Mouse (Mus musculus) forebrain, postnatal 0 days (tissue): Measurements from ENCODE around the gene Bnip1. TPM values are rescaled to one million over a fixed set of nuclear protein-coding genes. Genes with fewer than 3 reads are reported as not detected.

ENCODE experiments used
- ATAC-seq: fragments of 200-750 bp; cut with Nextera tagmentation; 2 replicates; pipeline ENCODE4 v1.8.0; 2017; ENCODE audit warnings: mild to moderate bottlenecking, moderate library complexity
- DNase-seq: peaks from one replicate; pipeline ENCODE4 v3.0.0-alpha.2; 2015
- H3K27ac ChIP-seq: fragments of 300-500 bp; sonication (generic); 2 replicates; pipeline ENCODE4 v1.5.1; 2014; ENCODE audit warnings: low read depth, mild to moderate bottlenecking, antibody characterized with exemption, low read length, moderate library complexity, mixed read lengths
- H3K27me3 ChIP-seq: fragments of 300-500 bp; sonication (generic); 2 replicates; pipeline ENCODE4 v1.6.1; 2014; ENCODE audit warnings: mild to moderate bottlenecking, low read length, mixed read lengths; ENCODE audit not compliant: insufficient read depth
- H3K36me3 ChIP-seq: fragments of 300-500 bp; sonication (generic); 2 replicates; pipeline ENCODE4 v1.6.1; 2014; ENCODE audit warnings: mild to moderate bottlenecking, moderate library complexity; ENCODE audit not compliant: insufficient read depth
- H3K4me1 ChIP-seq: fragments of 300-500 bp; sonication (generic); 2 replicates; pipeline ENCODE4 v1.6.1; 2014; ENCODE audit warnings: antibody characterized with exemption; ENCODE audit not compliant: insufficient read depth
- H3K4me2 ChIP-seq: fragments of 300-500 bp; sonication (generic); 2 replicates; pipeline ENCODE4 v1.6.1; 2014; ENCODE audit warnings: low read depth, mild to moderate bottlenecking, moderate library complexity
- H3K4me3 ChIP-seq: fragments of 300-500 bp; sonication (generic); 2 replicates; pipeline ENCODE4 v1.5.1; 2014; ENCODE audit warnings: low read depth, low read length, mixed read lengths
- H3K9ac ChIP-seq: fragments of 300-500 bp; sonication (generic); 2 replicates; pipeline ENCODE4 v1.6.1; 2014; ENCODE audit warnings: mild to moderate bottlenecking
- H3K9me3 ChIP-seq: fragments of 300-500 bp; sonication (generic); 2 replicates; pipeline ENCODE4 v1.6.1; 2016; ENCODE audit warnings: low read length
- CTCF ChIP-seq: sonication (generic); IDR thresholded peaks from 2 replicates; pipeline ENCODE4 v1.5.1; 2016; ENCODE audit warnings: antibody characterized with exemption, control low read depth, low read depth
- WGBS: fragments of 180-500 bp; shearing (Covaris S2); extraction: QIAGEN DNeasy Blood & Tissue Kit; methylation state at CpG from one replicate; pipeline ENCODE4 v1.1.7; 2014; 5-methylcytosine and 5-hydroxymethylcytosine counted together
- polyA plus RNA-seq: library from polyadenylated mRNA; unstranded; fragments of >200 nt; fragmentation: Nextera tagmentation; extraction: Ambion mirVana; gene quantifications from 2 replicates; pipeline ENCODE4 v1.2.1, GENCODE M21; 2015
- total RNA-seq: library from RNA; depleted of rRNA; stranded (reverse); fragments of >200 nt; gene quantifications from 2 replicates; pipeline ENCODE4 v1.2.3, GENCODE M21; 2014

Bnip1 gene
- total and polyA plus RNA-seq, 2 experiments from 2014 or later = 52.0 to 60.0 TPM

DNA sequence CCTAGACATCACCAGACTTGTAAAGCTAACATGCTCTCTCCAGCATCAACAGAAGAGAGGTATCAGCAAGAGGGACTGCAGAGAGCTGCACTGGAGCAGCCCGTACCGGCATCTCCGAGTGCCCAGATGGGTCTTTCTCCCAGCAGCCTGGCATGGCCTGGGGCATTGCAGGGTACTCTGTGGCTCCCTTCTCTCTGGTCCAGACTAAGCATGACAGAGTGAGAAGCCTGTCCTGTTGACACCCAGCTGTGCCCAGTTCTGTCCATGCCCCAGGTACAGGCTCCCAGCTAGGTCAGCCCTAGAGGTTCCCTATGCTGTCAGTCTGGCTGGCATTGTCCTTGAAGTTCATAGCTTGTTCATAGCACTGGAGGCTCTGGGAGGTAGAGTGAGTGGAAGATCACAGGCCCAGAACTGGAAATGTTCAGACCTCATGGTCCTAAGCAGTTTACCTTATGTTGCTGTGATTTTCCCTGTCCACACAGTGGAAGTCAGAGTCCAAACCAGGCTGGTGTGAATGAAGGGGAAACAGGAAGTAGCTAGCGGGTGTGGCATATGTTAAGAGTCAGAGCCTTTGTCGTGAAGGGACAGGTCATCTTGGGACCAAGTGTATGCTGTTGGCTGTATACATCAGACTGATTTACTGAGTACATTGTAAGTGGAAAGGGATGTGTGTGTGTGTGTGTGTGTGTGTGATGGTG lies 12.4 kb downstream of the Bnip1 start:
- H3K27me3 ChIP-seq = no peaks in the 10 kb centered on the region
- TF ChIP-seq CTCF = no peak
- H3K27ac ChIP-seq = no peak overlapping the region
- no peak overlapping the region for H3K4me3 ChIP-seq
- WGBS = 83% methylated on average over 5 of the region's 5 CpGs
- ATAC-seq (no peak), DNase-seq (no peak)
- no peaks in the 10 kb centered on the region for H3K9me3 ChIP-seq
- H3K9ac ChIP-seq = no peak overlapping the region
- H3K4me1 ChIP-seq = no peaks in the 10 kb centered on the region
- H3K36me3 ChIP-seq = peaks cover 47% of the 10 kb centered on the region
- H3K4me2 ChIP-seq = no peak overlapping the region

DNA sequence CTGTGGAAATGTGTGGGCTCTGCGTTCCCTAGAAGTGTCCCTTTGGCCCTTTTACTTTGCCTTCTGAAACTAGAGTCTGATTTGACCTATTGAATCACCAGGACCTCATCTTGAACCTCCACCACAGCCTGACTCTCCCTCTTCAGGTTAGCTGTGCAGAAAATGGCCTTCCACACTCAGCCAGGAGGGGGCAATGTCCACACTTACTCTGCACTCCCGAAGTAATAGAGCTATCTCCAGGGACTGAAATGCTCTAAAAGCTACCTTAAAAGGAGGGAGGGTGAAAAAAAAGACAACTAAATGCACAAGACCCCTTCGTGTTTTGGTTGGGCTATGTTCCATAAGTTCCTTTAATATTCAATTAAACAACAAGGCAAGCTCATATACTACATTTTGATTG lies 13.9 kb downstream of the Bnip1 start:
- Histone ChIP-seq H3K4me3 (no peak overlapping the region), H3K4me2 (no peak overlapping the region), H3K36me3 (peaks cover 34% of the 10 kb centered on the region), H3K27me3 (no peaks in the 10 kb centered on the region), H3K9ac (no peak overlapping the region), H3K27ac (no peak overlapping the region), H3K4me1 (no peaks in the 10 kb centered on the region), H3K9me3 (no peaks in the 10 kb centered on the region)
- peak; percentile 78 for TF ChIP-seq CTCF
- DNase-seq (peak; percentile 58), ATAC-seq (no peak)
- 25% methylated on average over 3 of the region's 3 CpGs for WGBS

DNA sequence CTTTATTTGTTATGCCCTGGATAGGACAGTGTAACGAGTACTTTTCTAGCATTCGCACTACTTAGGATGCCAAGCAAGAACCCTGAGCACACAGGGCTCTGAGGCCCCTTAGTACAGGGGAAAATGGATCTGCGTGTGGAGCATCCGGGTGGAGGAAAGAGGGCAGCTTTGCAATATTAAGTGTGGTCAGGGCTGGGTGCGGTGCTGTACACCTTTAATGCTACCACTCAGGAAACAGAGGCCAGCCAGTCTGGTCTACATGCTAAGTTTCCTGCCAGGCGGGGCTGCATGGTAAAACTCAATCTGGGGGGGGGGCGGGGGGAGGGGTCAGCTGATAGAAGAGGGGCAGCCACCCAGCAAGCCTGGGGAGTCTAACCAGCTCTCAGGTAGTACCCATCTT lies 14.5 kb downstream of the Bnip1 start:
- Histone ChIP-seq H3K4me1 (no peaks in the 10 kb centered on the region), H3K27me3 (no peaks in the 10 kb centered on the region), H3K4me3 (no peak overlapping the region), H3K4me2 (no peak overlapping the region), H3K9me3 (no peaks in the 10 kb centered on the region), H3K36me3 (peaks cover 27% of the 10 kb centered on the region), H3K9ac (no peak overlapping the region), H3K27ac (no peak overlapping the region)
- no peak for TF ChIP-seq CTCF
- WGBS = 79% methylated on average over 7 of the region's 7 CpGs
- DNase-seq = no peak
- ATAC-seq = no peak

DNA sequence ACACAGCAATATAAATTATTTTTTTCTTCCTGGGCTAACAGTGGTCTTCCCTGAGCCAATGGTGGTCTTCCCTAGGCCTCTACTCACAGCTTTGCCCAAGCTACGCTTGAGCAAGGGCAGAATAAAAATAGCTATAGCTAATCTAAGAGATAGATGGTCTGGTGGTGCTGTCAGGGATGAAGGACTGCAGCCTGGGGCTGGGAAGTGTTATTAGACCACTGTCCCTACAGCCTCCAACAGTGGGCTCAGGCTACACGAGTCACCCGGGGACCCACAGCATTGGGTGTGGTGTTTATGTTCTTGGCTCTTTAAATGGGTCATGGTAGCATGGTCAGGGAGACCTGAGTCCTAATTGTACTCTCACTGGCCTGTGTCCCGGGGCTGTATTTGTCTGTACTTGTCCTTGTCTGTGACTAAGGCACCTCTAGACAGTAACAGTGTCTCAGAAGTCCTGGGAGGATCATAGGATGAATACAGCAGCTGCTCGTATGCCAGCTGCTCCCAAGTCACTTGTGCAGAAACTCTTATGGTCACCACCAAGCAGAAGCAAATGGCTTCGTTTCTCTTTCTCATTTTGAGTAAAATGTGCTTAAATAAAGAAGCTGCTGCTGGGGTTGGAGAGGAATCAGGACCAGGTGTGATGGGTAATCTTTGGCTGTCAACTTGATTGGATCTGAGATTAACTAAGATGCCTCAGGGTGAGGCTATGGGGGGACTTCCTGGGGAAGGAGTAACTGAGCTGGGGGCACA lies 16.7 kb downstream of the Bnip1 start:
- no peak overlapping the region for H3K4me2 ChIP-seq
- H3K4me3 ChIP-seq = no peak overlapping the region
- no peak overlapping the region for H3K9ac ChIP-seq
- TF ChIP-seq CTCF = no peak
- H3K36me3 ChIP-seq = peaks cover 6% of the 10 kb centered on the region
- H3K27ac ChIP-seq = no peak overlapping the region
- H3K4me1 ChIP-seq = no peaks in the 10 kb centered on the region
- H3K9me3 ChIP-seq = no peaks in the 10 kb centered on the region
- ATAC-seq (no peak), DNase-seq (no peak)
- no peaks in the 10 kb centered on the region for H3K27me3 ChIP-seq
- 77% methylated on average over 6 of the region's 6 CpGs for WGBS

DNA sequence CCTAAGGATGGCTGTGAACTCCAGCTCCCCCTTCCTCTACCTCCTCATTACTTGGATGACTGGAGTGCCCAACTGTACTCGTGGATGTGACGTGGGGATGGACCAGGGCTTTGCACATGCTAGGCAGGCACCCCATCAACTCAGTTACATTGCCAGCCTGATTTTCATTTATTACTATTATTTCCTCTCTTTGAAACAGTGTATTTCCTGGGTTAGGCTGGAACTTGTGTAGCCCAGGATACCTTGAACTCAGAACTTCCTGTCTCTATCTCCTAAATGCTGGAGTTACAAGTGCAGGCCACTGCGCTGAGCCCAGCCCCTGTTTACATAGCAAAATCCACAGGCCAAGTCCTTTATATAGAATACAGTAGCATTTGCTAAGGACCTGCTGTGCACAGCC lies 22.0 kb downstream of the Bnip1 start:
- H3K27me3 ChIP-seq = no peaks in the 10 kb centered on the region
- H3K4me1 ChIP-seq = no peaks in the 10 kb centered on the region
- no peak overlapping the region for H3K4me3 ChIP-seq
- no peak for ATAC-seq
- no peak for DNase-seq
- H3K9me3 ChIP-seq = no peaks in the 10 kb centered on the region
- no peak overlapping the region for H3K9ac ChIP-seq
- H3K27ac ChIP-seq = no peak overlapping the region
- TF ChIP-seq CTCF = no peak
- 86% methylated on average over 3 of the region's 3 CpGs for WGBS
- H3K4me2 ChIP-seq = no peak overlapping the region
- no peaks in the 10 kb centered on the region for H3K36me3 ChIP-seq

DNA sequence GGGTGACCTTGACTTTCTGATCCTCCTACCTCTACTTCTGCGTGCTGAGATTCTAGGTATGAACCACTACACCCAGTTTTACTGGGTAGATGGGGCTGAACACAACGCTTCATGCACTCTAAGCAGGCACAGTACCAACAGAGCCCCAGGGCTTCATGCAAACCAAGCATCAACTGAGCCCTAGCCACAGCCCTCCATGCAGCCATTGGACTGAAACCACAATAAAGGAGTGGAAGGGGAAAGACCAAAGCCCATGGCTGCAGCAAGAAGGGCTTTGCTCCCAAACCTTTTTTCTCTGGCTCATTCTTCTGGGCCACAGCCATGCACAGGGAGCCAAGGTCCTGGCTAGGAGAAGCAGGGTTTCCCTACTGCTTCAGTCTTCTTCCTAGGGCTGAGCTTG lies 31.7 kb downstream of the Bnip1 start:
- Histone ChIP-seq H3K4me3 (no peak overlapping the region), H3K4me2 (no peak overlapping the region), H3K4me1 (no peaks in the 10 kb centered on the region), H3K9ac (no peak overlapping the region), H3K9me3 (no peaks in the 10 kb centered on the region), H3K27me3 (no peaks in the 10 kb centered on the region), H3K27ac (no peak overlapping the region), H3K36me3 (no peaks in the 10 kb centered on the region)
- ATAC-seq (no peak), DNase-seq (no peak)
- WGBS = 72% methylated on average over 2 of the region's 2 CpGs
- no peak for TF ChIP-seq CTCF

DNA sequence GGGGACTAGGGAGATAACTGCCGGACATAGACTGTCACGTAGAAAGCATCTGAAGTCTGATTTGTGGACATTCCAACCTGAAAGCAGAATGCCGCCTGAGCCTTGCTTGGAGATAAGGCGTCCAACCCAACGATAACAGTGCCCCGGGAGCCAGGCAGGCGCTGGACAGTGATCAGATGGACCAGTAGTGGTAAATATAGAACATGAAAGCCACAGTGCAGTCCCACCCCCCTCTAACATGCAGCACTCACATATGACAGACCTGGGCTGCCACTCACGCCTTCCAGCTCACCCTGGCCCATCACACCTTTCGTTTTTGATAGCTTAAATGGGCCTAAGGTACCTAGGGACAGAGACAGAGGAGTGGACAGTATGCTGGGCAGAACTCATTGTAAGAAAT lies 32.6 kb downstream of the Bnip1 start:
- Histone ChIP-seq H3K9me3 (no peaks in the 10 kb centered on the region), H3K36me3 (no peaks in the 10 kb centered on the region), H3K27ac (no peak overlapping the region), H3K27me3 (no peaks in the 10 kb centered on the region), H3K4me1 (no peaks in the 10 kb centered on the region), H3K4me2 (no peak overlapping the region), H3K4me3 (no peak overlapping the region), H3K9ac (no peak overlapping the region)
- DNase-seq (no peak), ATAC-seq (no peak)
- WGBS = 85% methylated on average over 9 of the region's 9 CpGs
- TF ChIP-seq CTCF = no peak
